Comparison of ENCODE assay signal across 14 mouse cellular contexts in genomic region chr12:29593787-29594186, GRCm38 (mm10).
DNase-seq lines count a peak whose midpoint lies in the region; ATAC-seq lines count a peak whose summit lies in the region.
"Had no signal": no experiment of that assay in that cellular context is flagged by ENCODE, and none has a peak within 500 bp of the region (broad histone marks: within the 10 kb centered on the region; RNA-seq: fewer than 3 reads in every experiment).

No protein-coding gene starts in this region.

- 82% methylated on average over 1 of the region's 1 CpGs for WGBS in midbrain, embryonic 14.5 days
- WGBS in midbrain, embryonic 13.5 days, result 90% methylated on average over 1 of the region's 1 CpGs

- ATAC-seq in frontal cortex, adult (ENCODE audit: low TSS enrichment), result peak; percentile 86
- no peak for ATAC-seq in midbrain, embryonic 14.5 days (ENCODE audit: low FRiP score, low TSS enrichment)
- no peak for ATAC-seq in midbrain, embryonic 13.5 days

- peaks cover 36% of the 10 kb centered on the region for H3K36me3 ChIP-seq in midbrain, embryonic 14.5 days (ENCODE audit: control insufficient read depth, insufficient read depth, low read length)
- H3K36me3 ChIP-seq in midbrain, embryonic 13.5 days, result peaks cover 42% of the 10 kb centered on the region
- H3K36me3 ChIP-seq: embryonic facial prominence, embryonic 12.5 days had no signal

- H3K4me1 ChIP-seq in midbrain, embryonic 14.5 days (ENCODE audit: control insufficient read depth, insufficient read depth, low read length), result no peaks in the 10 kb centered on the region
- no peaks in the 10 kb centered on the region for H3K4me1 ChIP-seq in midbrain, embryonic 13.5 days (replicated peaks)
- H3K4me1 ChIP-seq: embryonic facial prominence, embryonic 12.5 days had no signal

- no peaks in the 10 kb centered on the region for H3K27me3 ChIP-seq in midbrain, embryonic 14.5 days (ENCODE audit: control insufficient read depth, insufficient read depth, low read length)
- H3K27me3 ChIP-seq in midbrain, embryonic 13.5 days, result no peaks in the 10 kb centered on the region
- H3K27me3 ChIP-seq: embryonic facial prominence, embryonic 12.5 days; hindbrain, embryonic 13.5 days had no signal

- H3K9ac ChIP-seq in midbrain, embryonic 14.5 days (replicated peaks; ENCODE audit: low read length), result no peak overlapping the region
- no peak overlapping the region for H3K9ac ChIP-seq in midbrain, embryonic 13.5 days (replicated peaks)
- H3K9ac ChIP-seq: embryonic facial prominence, embryonic 12.5 days; hindbrain, embryonic 13.5 days had no signal

- H3K4me3 ChIP-seq in midbrain, embryonic 14.5 days (replicated peaks; ENCODE audit: low read depth, low read length), result no peak overlapping the region
- no peak overlapping the region for H3K4me3 ChIP-seq in midbrain, embryonic 13.5 days (replicated peaks)
- H3K4me3 ChIP-seq: embryonic facial prominence, embryonic 12.5 days; hindbrain, embryonic 13.5 days; myocyte had no signal

- no peak for DNase-seq in frontal cortex, postnatal 14 days (ENCODE audit: low spot score in 2 of 2)
- peak; percentile 23 for DNase-seq in midbrain, embryonic 14.5 days
- peak; percentile 58 for DNase-seq in cerebellum, adult 8-10 months
- DNase-seq in telencephalon, adult 2 months (ENCODE audit: low read depth, low spot score), result peak; percentile 58
- DNase-seq in urinary bladder, postnatal 25 days (ENCODE audit: low spot score), result no peak
- no peak for DNase-seq in heart, postnatal 36 days
- DNase-seq: adrenal gland, postnatal 14 days; kidney, adult 18-20 months had no signal

- intact Hi-C loops in heart, postnatal 36 days (cut with DNase I), result no loop called here

- no peak overlapping the region for H3K27ac ChIP-seq in midbrain, embryonic 14.5 days (replicated peaks; ENCODE audit: low read depth, low read length)
- no peak overlapping the region for H3K27ac ChIP-seq in midbrain, embryonic 13.5 days
- H3K27ac ChIP-seq: embryonic facial prominence, embryonic 12.5 days; hindbrain, embryonic 13.5 days had no signal

- H3K4me2 ChIP-seq in midbrain, embryonic 14.5 days (ENCODE audit: low read length), result no peak overlapping the region
- H3K4me2 ChIP-seq in midbrain, embryonic 13.5 days (replicated peaks), result no peak overlapping the region
- H3K4me2 ChIP-seq: embryonic facial prominence, embryonic 12.5 days; hindbrain, embryonic 13.5 days; liver, embryonic 11.5 days had no signal

- peaks cover 14% of the 10 kb centered on the region for H3K9me3 ChIP-seq in midbrain, embryonic 14.5 days (ENCODE audit: control insufficient read depth, low read length)
- H3K9me3 ChIP-seq in midbrain, embryonic 13.5 days, result peaks cover 8% of the 10 kb centered on the region

Comparison
In these comparisons a context has a peak if more than half of its experiments do, and no peak if none do; other contexts are left out.
1. DNase-seq: peak in midbrain, embryonic 14.5 days (single experiment), cerebellum, adult 8-10 months (single experiment) and telencephalon, adult 2 months (single experiment); none in frontal cortex, postnatal 14 days (0 of 2), urinary bladder, postnatal 25 days (single experiment) and heart, postnatal 36 days (0 of 2).